Mouse (Mus musculus) spleen, embryonic (tissue): ENCODE data around the gene Hlcs.

Experiments
- CTCF ChIA-PET: fragments of 350-600 bp; sonication (Branson Sonifier 250); formaldehyde crosslinking; loops from one replicate; lab custom pipeline; 2022; lab: Charles Lee

Gene Hlcs

DNA sequence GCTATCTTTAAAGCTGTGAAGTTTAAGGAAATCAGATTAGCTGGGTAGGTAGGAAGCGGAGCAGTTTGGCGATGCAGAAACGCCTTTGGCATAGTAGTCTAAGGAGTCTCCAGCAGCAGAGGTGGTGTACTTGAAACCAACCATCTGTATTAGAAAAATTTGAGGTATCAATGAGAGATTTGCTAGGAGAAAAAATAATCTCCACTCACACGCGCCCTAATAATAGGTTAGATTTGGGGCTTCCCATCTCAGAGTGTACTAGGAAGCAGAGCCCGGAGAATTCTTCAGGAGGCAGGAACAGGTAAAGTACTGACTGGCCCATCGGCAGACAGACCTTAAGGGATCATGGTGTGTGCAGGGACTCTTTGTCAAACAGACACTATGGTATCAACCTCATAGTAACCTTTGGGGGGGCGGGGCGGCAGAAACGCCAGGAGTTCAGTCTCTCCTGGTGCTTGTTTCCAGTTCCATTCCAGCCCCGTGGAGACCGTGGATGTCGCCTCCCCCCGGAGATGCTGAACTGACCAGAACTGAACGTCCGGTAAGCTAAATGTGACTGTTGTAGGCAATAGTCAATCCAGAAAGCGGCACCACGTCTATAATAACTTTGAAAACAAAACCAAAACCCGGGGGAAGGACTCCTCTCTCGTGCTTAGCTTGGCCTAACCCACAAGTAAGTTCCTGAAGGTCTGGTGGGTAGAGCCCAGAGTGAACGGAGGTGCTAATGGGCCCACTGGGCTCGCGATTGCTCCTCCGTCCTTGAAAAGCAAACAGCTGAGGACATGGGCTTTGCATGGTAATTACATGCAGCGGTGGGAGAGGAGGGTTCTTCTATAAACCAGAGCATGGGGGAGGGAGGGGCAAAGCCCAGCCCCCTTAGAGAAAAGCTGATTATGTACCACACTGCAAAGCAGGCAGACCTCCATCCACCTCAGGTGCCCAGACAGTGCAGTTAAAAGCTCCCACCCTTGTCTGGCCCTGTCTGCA, 15.8 kb upstream of the Hlcs start:
- CTCF ChIA-PET: interaction anchor here (0.8 to 1.3 kb wide), 2 partner anchors 25 to 112 kb away, joined by 3 to 4 read pairs; no protein-coding TSS in a partner anchor

DNA sequence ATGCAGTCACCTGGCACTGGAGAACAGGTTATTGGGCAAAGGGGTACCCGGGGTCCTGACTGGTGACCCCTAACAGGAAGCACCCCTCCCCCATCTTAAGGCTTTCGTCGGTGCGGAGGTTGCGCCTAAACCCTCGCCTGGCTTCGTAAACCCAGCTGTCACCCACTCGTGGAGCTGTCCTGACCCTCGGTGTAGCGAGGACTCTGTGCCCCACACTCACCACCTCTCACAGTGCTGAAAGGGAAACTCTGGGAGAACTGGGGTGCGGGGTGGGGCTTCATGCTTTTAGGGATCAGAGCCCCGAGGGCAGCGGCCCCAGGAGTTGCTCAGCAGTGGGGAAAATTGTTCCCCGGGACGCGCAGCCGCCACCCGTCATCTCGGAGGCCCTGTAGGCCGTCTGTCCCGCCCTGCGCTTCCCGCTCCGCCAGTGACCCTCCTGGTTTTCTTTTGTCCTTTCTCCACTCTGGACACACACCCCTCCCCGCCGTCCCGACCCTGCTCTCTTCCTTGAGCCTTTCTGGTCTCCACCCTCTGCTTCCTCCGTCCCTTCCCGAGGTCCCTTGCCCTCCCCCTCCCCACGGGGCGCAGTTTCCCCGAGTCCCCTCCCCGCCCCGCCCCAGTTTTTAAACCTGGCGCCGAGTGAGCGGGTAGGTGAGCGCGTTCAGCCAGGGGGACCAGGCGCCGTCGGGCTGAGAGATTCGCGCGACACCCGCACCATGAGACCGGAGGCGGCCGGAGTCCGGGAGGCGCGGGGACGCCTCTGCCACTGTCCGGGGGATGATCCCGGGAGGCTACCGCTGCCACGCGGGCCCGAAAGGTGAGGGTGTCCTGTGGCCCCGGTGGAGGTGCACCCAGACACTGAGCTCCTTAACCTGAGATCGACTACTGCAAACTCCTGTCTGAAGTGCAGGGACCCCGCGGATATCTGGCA, 14.7 kb upstream of the Hlcs start, which contains the start of gene Ripply3:
Ripply3 (plus strand) TSS at position 640 of the 931 bp plus-strand sequence.
- CTCF ChIA-PET: interaction anchor here (0.6 kb wide), 1 partner anchor 43 kb away, joined by 4 read pairs; the partner anchor contains the start of gene Pigp

GRCm38 (mm10) chr16:94326008-94326407, 12.6 kb upstream of the Hlcs start:
- CTCF ChIA-PET: no interaction called here

DNA sequence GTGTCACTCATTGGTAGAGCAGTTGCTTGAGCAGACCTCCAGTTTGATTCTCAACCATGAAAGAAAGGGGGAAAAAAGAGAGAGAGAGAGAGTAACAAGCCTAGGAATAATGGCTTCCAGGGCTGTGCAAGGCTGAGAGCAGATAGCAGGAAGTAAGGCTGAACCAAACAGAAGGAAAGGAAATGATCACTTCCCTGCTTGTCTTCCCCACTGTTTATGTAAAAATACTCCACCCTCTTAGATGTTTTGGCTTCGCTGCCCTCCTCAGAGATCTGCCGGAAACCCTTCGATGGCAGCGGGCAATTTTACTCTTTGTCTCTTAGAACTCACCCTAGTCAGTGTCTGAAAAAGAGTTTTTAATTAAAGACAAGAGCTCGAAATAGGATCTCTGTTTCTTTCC, 10.3 kb upstream of the Hlcs start:
- CTCF ChIA-PET: no interaction called here

DNA sequence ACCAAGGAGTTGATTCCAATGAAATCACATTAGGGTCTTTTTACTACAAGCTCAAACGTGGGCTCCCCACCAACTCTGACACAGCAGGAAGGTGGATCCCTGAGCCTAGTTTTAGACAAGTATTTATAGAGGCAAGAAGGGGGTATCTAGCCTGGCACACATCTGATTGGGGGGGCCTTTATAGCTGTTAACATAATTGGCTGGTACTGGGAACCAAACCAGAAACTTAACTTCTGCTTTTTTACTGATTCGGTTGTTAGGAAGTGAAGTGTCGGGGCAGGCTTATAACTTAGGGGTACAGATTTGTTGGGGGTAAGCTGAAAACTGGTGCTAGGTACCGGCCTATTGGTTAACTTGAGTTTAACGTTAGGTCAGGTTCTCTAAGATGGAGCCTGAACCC, 6.9 kb upstream of the Hlcs start:
- CTCF ChIA-PET: no interaction called here

DNA sequence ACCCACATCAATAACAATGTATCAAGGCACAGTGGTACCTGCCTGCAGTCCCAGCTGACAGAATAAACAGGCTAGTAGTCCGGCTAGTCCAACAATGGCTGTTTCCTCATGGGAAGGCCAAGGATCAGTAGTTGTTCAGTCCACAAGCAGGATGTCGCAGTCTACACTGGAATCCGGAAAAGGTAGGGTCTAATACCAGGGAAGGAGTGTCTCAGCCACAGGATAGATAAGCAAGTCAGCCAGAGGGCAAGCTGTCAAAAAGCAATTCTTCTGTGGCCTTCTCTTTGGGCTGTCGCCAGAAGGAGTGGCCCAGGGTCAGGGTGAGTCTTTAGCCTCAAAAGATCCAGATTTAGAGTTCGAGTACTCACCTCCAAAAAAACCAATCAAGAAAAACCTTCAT, 4.4 kb upstream of the Hlcs start:
- CTCF ChIA-PET: no interaction called here

- CTCF ChIA-PET: no interaction called here
Observed at GRCm38 (mm10) chr16:94315215-94315614, 1.8 kb upstream of the Hlcs start.

DNA sequence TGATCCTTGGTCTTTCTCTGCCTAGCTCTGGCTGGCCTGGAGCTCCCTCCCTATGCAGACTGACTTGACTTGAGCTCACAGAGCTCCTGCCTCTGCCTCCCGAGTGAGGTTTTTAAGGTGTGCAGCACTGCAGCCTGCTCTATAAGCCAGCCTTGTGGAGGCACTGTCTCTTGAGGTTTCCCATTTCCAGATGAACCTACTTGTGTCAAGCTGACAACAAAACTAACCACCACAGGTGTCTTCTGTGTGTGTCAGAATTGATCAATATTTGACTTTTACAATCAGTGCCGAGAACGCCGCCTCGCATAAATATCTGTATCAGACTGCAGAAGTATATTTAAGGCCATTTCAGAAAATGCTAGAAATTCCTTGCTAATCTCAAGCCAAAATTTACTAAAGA, 1.3 kb upstream of the Hlcs start:
- CTCF ChIA-PET: no interaction called here

- CTCF ChIA-PET: interaction anchor here (1.3 kb wide), 1 partner anchor 21 kb away, joined by 6 read pairs; no protein-coding TSS in a partner anchor
Observed at GRCm38 (mm10) chr16:94312663-94313228, 625 bp downstream of the Hlcs start.

GRCm38 (mm10) chr16:94311931-94312330, 1.4 kb downstream of the Hlcs start:
- CTCF ChIA-PET: interaction anchor here (0.7 kb wide), 1 partner anchor 207 kb away, joined by 13 read pairs; no protein-coding TSS in a partner anchor

GRCm38 (mm10) chr16:94311416-94311815, 2.0 kb downstream of the Hlcs start:
- CTCF ChIA-PET: interaction anchor here (0.7 kb wide), 1 partner anchor 206 kb away, joined by 13 read pairs; no protein-coding TSS in a partner anchor

DNA sequence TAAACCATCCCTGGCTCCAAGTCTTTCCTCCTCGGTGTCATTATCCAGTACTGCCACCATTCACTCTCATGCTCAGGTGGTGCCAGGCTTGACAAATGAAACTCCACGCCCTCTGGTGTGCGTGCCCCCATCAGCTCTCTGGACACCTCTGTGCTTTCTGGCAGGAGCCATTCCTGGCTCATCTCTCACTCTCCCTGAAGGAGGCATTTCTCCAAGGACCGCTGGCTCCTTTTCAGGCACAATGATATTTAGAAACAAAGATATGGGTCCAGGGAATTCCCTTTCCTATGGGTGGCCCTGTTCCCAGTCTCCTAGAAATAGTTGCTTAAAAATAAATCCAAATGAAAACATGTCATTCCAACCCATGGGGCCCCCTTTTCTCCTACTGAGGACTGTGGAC, 4.3 kb downstream of the Hlcs start:
- CTCF ChIA-PET: no interaction called here

DNA sequence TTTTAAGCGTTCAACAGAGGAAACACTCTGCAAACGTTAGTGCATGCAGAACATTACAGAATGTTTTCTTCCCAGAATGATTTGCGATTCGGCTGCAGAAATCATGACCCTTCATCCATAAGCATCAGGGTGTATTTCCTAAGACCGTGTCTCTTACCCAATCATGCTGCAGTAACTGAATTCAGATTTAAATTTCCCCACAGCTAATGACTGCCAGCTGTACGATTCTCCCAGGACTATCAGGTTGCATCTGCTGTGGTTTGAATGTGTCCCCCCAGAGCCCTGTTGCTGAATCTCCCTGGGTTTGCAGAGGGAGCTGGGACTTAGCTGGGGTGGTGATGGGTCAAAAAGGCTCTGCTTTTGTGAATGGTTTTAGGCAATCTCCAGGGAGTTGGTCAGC, 5.4 kb downstream of the Hlcs start:
- CTCF ChIA-PET: interaction anchor here (0.5 to 0.7 kb wide), 2 partner anchors 9 to 402 kb away, joined by 4 to 6 read pairs; no protein-coding TSS in a partner anchor

DNA sequence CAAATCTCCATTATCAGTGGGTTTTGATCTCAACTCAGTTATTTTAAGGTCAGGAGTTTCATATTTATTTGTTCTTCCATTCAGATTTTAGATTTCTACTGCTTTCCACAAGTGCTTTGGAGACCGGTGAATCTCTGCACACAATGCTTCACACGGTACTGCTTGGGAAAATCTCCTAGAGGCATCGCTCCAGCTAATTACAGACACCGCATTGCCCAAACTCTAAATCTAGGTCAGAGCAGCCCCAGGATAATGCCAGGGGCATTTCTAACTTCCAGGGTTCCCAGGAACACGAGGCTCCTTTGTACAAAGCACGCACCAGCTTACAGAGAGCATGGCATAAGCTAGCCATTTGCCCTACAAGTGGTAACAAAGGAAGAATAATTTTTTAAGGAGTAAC, 5.8 kb downstream of the Hlcs start:
- CTCF ChIA-PET: no interaction called here

DNA sequence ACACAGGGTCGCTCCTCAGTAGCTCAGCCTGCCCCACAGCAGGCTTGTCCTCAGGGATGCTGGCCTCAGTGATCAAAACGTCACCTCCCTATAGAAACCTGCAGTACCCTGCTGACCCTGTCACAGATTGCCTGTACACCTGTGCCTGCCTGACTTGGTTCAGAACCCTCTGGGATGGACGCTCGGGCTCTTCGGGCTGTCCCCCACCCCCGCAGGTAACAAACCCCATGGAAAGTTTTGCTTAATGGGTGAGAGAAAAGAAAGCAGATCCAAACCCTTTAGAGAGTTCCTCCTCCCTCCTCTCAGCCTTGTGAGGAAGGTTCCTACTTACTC, 10.2 kb downstream of the Hlcs start:
- CTCF ChIA-PET: no interaction called here

- CTCF ChIA-PET: no interaction called here
Observed at GRCm38 (mm10) chr16:94302274-94303202, 10.8 kb downstream of the Hlcs start.

- CTCF ChIA-PET: no interaction called here
Observed at GRCm38 (mm10) chr16:94301696-94302095, 11.7 kb downstream of the Hlcs start.

GRCm38 (mm10) chr16:94301194-94301593, 12.2 kb downstream of the Hlcs start:
- CTCF ChIA-PET: no interaction called here

DNA sequence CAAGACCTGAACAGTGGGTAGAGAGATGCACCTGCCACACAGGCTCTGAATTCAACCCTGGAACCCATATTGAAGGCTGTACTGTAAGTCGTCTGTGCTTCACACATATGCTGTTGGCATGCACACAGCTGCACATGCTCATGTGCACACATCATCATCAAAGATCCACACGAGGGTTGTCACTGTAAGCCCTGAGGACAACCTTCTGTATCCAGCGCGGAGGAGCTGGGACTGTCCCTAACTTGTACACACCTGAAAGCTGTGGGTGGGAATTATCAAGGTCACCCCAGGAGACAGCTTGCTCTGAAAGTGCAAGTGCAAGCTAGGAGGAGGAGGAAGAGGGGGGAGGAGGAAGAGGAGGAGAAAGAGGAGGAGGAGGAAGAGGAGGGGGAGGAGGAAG, 14.2 kb downstream of the Hlcs start:
- CTCF ChIA-PET: interaction anchor here (0.6 kb wide), 1 partner anchor 9 kb away, joined by 4 read pairs; no protein-coding TSS in a partner anchor

GRCm38 (mm10) chr16:94298081-94298480, 15.3 kb downstream of the Hlcs start:
- CTCF ChIA-PET: no interaction called here
